Mouse (Mus musculus): ENCODE results near the gene Uck2.

Gene Uck2

GRCm38 (mm10) chr1:167273380-167274163 is 11.5 kb downstream of the Uck2 start:
- Histone ChIP-seq H3K27me3 (ENCODE audit: control insufficient read depth, insufficient read depth, low read length, poor library complexity, severe bottlenecking) (no peaks in the 10 kb centered on the region), H3K36me3 (ENCODE audit: control insufficient read depth, insufficient read depth, low read length, poor library complexity, severe bottlenecking) (no peaks in the 10 kb centered on the region)
- no peak for DNase-seq (ENCODE audit: low read depth, low spot score)

DNA sequence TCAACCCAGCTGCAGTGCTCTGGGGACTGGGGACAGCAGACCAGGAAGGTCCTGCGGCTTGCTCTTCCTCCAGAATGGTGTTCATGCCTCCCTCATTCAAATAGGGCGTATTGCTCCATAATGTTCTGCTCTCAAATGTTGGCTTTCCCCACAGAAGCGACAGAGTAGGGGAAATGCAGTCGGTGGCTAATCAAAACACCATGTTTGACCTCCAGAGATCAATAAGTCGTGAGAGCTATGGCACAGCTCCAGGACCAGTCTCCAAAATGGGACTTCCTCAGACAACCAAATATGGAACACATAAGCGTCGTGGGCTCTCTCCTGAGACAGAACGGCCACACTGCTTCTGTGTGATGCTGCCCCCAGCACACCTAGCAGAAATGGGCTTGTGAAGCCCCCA is 13.3 kb downstream of the Uck2 start:
- DNase-seq (ENCODE audit: low read depth, low spot score) = no peak
- H3K27me3 ChIP-seq (ENCODE audit: control insufficient read depth, insufficient read depth, low read length, poor library complexity, severe bottlenecking) = no peaks in the 10 kb centered on the region

DNA sequence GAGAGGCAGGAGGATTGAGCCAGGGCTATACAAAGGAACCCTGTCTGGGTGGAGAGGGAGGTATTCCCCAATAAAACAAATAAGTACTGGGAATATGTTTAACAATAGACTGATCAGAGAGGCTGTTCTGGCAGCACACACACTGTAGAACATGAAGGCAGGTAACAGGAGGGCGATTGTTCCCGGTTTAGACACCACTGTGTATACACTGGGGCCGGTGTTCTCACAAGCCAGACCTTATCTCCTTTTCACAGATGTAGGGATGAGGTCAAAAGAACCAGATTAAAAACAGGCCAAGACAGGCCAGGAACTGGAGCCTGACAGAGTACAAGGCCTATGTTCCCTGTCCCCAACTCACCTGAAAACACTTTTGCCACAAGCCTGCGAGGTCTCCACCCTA is 13.8 kb downstream of the Uck2 start:
- DNase-seq (ENCODE audit: low read depth, low spot score) = no peak
- H3K36me3 ChIP-seq (ENCODE audit: control insufficient read depth, insufficient read depth, low read length, poor library complexity, severe bottlenecking) = no peaks in the 10 kb centered on the region

More for the DNA sequence above, 13.3 kb downstream of the Uck2 start:
- H3K36me3 ChIP-seq (ENCODE audit: control insufficient read depth, insufficient read depth, low read length, poor library complexity, severe bottlenecking) = no peaks in the 10 kb centered on the region

DNA sequence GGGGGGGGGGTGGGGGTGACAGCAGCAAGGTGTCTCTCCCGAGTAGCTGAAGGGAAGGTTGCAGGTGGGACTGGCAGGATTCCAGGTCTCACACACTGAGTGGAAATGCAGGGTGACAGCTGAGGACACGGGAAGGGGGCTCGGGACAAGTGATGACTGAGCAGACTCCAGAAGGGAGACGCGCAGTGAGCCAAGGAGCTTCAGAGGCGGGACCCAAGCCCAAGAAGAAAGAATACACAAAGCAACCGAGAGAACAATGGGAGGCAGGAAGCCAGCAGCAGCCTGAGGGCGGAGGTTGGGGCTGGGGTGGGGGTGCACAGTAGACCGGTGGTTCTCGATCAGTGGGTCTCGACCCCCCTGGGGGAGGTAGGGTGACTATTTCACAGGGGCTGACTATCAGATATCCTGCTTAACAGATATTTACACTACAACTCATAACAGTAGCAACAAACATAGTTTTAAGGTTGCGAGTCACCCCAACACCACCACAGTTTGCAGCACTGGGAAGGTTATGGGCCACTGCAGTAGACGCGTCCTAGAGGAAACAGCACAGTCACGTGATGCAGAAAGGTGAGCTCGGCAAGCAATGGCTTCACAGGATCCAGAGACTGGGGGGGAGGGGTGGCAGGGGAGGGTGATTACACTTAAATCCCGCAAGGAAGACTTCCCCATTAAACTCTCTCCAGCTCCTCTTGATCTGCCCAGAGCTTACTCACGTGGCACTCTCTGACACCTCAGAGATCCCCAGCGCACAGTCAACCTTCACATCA is 14.6 kb downstream of the Uck2 start:
- DNase-seq (ENCODE audit: low read depth, low spot score) = no peak

More for the DNA sequence above, 13.8 kb downstream of the Uck2 start:
- no peaks in the 10 kb centered on the region for H3K27me3 ChIP-seq (ENCODE audit: control insufficient read depth, insufficient read depth, low read length, poor library complexity, severe bottlenecking)

GRCm38 (mm10) chr1:167269856-167270270 is 15.3 kb downstream of the Uck2 start:
- no peak for DNase-seq (ENCODE audit: low read depth, low spot score)
- Histone ChIP-seq H3K36me3 (ENCODE audit: control insufficient read depth, insufficient read depth, low read length, poor library complexity, severe bottlenecking) (no peaks in the 10 kb centered on the region), H3K27me3 (ENCODE audit: control insufficient read depth, insufficient read depth, low read length, poor library complexity, severe bottlenecking) (no peaks in the 10 kb centered on the region)

More for the DNA sequence above, 14.6 kb downstream of the Uck2 start:
- H3K36me3 ChIP-seq (ENCODE audit: control insufficient read depth, insufficient read depth, low read length, poor library complexity, severe bottlenecking) = no peaks in the 10 kb centered on the region
- no peaks in the 10 kb centered on the region for H3K27me3 ChIP-seq (ENCODE audit: control insufficient read depth, insufficient read depth, low read length, poor library complexity, severe bottlenecking)

GRCm38 (mm10) chr1:167269350-167269811 is 15.7 kb downstream of the Uck2 start:
- Histone ChIP-seq H3K27me3 (ENCODE audit: control insufficient read depth, insufficient read depth, low read length, poor library complexity, severe bottlenecking) (no peaks in the 10 kb centered on the region), H3K36me3 (ENCODE audit: control insufficient read depth, insufficient read depth, low read length, poor library complexity, severe bottlenecking) (no peaks in the 10 kb centered on the region)
- peak; percentile 55 for DNase-seq (ENCODE audit: low read depth, low spot score)

GRCm38 (mm10) chr1:167268360-167269063 is 16.6 kb downstream of the Uck2 start:
- DNase-seq (ENCODE audit: low read depth, low spot score) = peak; percentile 34
- Histone ChIP-seq H3K27me3 (ENCODE audit: control insufficient read depth, insufficient read depth, low read length, poor library complexity, severe bottlenecking) (no peaks in the 10 kb centered on the region), H3K36me3 (ENCODE audit: control insufficient read depth, insufficient read depth, low read length, poor library complexity, severe bottlenecking) (no peaks in the 10 kb centered on the region)

DNA sequence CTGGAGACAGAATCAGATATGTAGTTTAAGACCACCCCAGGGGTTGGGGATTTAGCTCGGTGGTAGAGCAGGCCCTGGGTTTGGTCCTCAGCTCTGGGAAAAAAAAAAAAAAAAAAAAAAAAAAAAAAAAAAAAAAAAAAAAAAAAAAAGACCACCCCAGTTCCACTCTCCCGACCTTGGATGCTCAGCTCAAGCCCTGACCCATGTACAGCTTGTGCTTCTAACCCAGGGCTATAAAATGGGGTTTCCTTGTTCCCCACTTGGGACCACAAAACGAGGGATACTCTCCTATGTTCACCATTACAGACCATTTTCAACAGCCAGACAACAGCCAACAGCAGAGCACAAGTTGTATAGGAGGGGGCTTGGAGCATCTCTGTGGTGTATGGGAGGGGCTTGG is 18.4 kb downstream of the Uck2 start:
- Histone ChIP-seq H3K36me3 (ENCODE audit: control insufficient read depth, insufficient read depth, low read length, poor library complexity, severe bottlenecking) (no peaks in the 10 kb centered on the region), H3K27me3 (ENCODE audit: control insufficient read depth, insufficient read depth, low read length, poor library complexity, severe bottlenecking) (no peaks in the 10 kb centered on the region)
- DNase-seq (ENCODE audit: low read depth, low spot score) = no peak

- DNase-seq (ENCODE audit: low read depth, low spot score) = no peak
- no peaks in the 10 kb centered on the region for H3K27me3 ChIP-seq (ENCODE audit: control insufficient read depth, insufficient read depth, low read length, poor library complexity, severe bottlenecking)
Observed at GRCm38 (mm10) chr1:167265366-167265765, 19.8 kb downstream of the Uck2 start.

GRCm38 (mm10) chr1:167262489-167263041 is 22.6 kb downstream of the Uck2 start:
- Histone ChIP-seq H3K27me3 (ENCODE audit: control insufficient read depth, insufficient read depth, low read length, poor library complexity, severe bottlenecking) (no peaks in the 10 kb centered on the region), H3K36me3 (ENCODE audit: control insufficient read depth, insufficient read depth, low read length, poor library complexity, severe bottlenecking) (no peaks in the 10 kb centered on the region)
- DNase-seq (ENCODE audit: low read depth, low spot score) = no peak

More at GRCm38 (mm10) chr1:167265366-167265765, 19.8 kb downstream of the Uck2 start:
- H3K36me3 ChIP-seq (ENCODE audit: control insufficient read depth, insufficient read depth, low read length, poor library complexity, severe bottlenecking) = no peaks in the 10 kb centered on the region

GRCm38 (mm10) chr1:167261750-167262149 is 23.4 kb downstream of the Uck2 start:
- H3K27me3 ChIP-seq (ENCODE audit: control insufficient read depth, insufficient read depth, low read length, poor library complexity, severe bottlenecking) = no peaks in the 10 kb centered on the region
- DNase-seq (ENCODE audit: low read depth, low spot score) = no peak
- H3K36me3 ChIP-seq (ENCODE audit: control insufficient read depth, insufficient read depth, low read length, poor library complexity, severe bottlenecking) = no peaks in the 10 kb centered on the region

DNA sequence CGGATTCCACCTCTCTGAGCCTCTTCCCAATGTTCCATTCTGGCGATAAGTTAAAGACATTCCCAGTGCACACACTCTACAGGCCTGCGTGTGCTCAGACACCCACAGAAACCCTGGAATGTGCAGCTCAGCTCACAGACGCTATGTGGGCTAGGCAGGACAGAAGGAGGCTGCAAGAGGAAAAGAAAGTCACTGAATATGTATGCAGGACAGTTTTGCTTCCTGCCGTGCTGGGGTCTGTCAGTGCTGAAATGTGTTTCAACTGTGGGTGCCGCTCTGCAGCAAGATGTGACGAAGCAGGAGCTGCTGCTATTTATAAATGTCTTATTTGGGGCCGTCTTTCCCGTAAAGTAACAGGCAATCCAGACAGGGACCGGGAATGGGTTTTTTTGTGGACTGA is 25.4 kb downstream of the Uck2 start:
- Histone ChIP-seq H3K27me3 (ENCODE audit: control insufficient read depth, insufficient read depth, low read length, poor library complexity, severe bottlenecking) (no peaks in the 10 kb centered on the region), H3K36me3 (ENCODE audit: control insufficient read depth, insufficient read depth, low read length, poor library complexity, severe bottlenecking) (no peaks in the 10 kb centered on the region)
- no peak for DNase-seq (ENCODE audit: low read depth, low spot score)

DNA sequence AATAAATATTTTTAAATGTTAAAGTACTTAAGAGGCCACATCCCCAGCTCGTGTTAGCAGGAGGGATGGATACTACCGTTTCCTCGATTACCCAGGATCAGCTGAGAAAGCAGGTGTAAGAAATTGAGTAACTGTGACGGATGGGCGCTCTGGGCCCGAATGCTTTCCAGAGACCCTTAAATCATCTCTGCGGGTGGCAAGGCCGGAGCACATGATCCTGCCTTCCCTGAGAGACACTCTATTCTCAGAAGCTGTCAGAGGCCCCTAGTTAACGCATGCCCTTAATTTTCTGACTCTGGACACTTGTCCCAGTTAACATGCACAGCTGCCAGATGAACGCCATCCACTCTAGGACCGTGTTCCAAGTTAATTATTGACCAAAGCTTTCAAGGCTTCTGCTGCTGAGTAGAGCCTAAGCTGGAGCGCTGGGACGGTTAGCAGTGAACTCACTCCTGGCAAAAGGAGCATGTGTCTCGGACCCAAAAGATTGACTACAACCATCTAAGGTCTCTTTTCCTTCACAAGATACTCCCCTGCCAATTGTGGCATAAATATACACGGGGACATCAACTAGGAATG is 28.3 kb downstream of the Uck2 start:
- no peak for DNase-seq (ENCODE audit: low read depth, low spot score)
- H3K36me3 ChIP-seq (ENCODE audit: control insufficient read depth, insufficient read depth, low read length, poor library complexity, severe bottlenecking) = no peaks in the 10 kb centered on the region
- H3K27me3 ChIP-seq (ENCODE audit: control insufficient read depth, insufficient read depth, low read length, poor library complexity, severe bottlenecking) = no peaks in the 10 kb centered on the region

GRCm38 (mm10) chr1:167253579-167253978 is 31.5 kb downstream of the Uck2 start:
- Histone ChIP-seq H3K27me3 (ENCODE audit: control insufficient read depth, insufficient read depth, low read length, poor library complexity, severe bottlenecking) (no peaks in the 10 kb centered on the region), H3K36me3 (ENCODE audit: control insufficient read depth, insufficient read depth, low read length, poor library complexity, severe bottlenecking) (no peaks in the 10 kb centered on the region)
- no peak for DNase-seq (ENCODE audit: low read depth, low spot score)

Data from splenic B cell, adult 2 months (primary cell).